Mouse (Mus musculus) cortical plate, adult 2 months (tissue): ENCODE measurements around the gene Dhx58.

ENCODE experiments used
- CTCF ChIP-seq: fragments of 200-500 bp; IDR thresholded peaks from 2 replicates; pipeline ENCODE4 v1.5.1; 2011; ENCODE audit warnings: mild to moderate bottlenecking, control low read depth, low read length; ENCODE audit not compliant: insufficient read depth; ENCODE audit errors: extremely low read depth
- POLR2A ChIP-seq: fragments of 200-500 bp; IDR thresholded peaks from 2 replicates; pipeline ENCODE4 v1.6.1; 2011; ENCODE audit warnings: mild to moderate bottlenecking, low read length, control low read depth; ENCODE audit not compliant: insufficient read depth; ENCODE audit errors: extremely low read depth

- TF ChIP-seq CTCF (no peak), POLR2A (no peak)
These were observed 2.8 kb downstream of the Dhx58 start for GRCm38 (mm10) chr11:100701301-100701700.
